Mouse (Mus musculus) liver, embryonic 14.5 days (tissue): ENCODE data around the gene Entpd3. TPM values are rescaled to one million over a fixed set of nuclear protein-coding genes. Genes with fewer than 3 reads are reported as not detected.

Experiments
- ATAC-seq: fragments of 200-750 bp; cut with Nextera tagmentation; 2 replicates; pipeline ENCODE4 v1.8.0; 2017; ENCODE audit warnings: moderate number of reproducible peaks, mild to moderate bottlenecking, moderate library complexity; ENCODE audit not compliant: insufficient read depth
- DNase-seq, 3 experiments: peaks; one replicate each; pipeline ENCODE4 v3.0.0-alpha.2; 2012 to 2013; ENCODE audit warnings: low read depth in 3 of 3, low spot score in 3 of 3
- H3K27ac ChIP-seq: fragments of 300-500 bp; sonication (generic); 2 replicates; pipeline ENCODE4 v1.5.1; 2014; ENCODE audit warnings: moderate library complexity, mild to moderate bottlenecking, control low read depth, inconsistent platforms
- H3K27me3 ChIP-seq: fragments of 300-500 bp; sonication (generic); 2 replicates; pipeline ENCODE4 v1.6.1; 2014; ENCODE audit warnings: mild to moderate bottlenecking, low read length, moderate library complexity; ENCODE audit not compliant: control insufficient read depth, insufficient read depth
- H3K36me3 ChIP-seq: fragments of 300-500 bp; sonication (generic); replicated peaks from 2 replicates; pipeline ENCODE4 v1.6.1; 2014; ENCODE audit warnings: low read depth; ENCODE audit not compliant: control insufficient read depth, insufficient read depth
- H3K4me1 ChIP-seq, 2 experiments: fragments of 200-500 bp in 1 of 2; fragments of 300-500 bp in 1 of 2; sonication (generic) in 1 of 2; replicated peaks; 2 replicates each; pipeline ENCODE4 v1.6.1; 2012 to 2014; ENCODE audit warnings: antibody characterized with exemption in 1 of 2, inconsistent platforms in 1 of 2, low read length in 1 of 2; ENCODE audit not compliant: control insufficient read depth in 2 of 2, insufficient read depth in 2 of 2
- H3K4me2 ChIP-seq: fragments of 300-500 bp; sonication (generic); 2 replicates; pipeline ENCODE4 v1.6.1; 2014; ENCODE audit warnings: low read depth, mild to moderate bottlenecking, control low read depth, moderate library complexity
- H3K4me3 ChIP-seq, 2 experiments: fragments of 200-500 bp in 1 of 2; fragments of 300-500 bp in 1 of 2; sonication (generic) in 1 of 2; 2 replicates each; pipeline ENCODE4 v1.5.1; 2012 to 2014; ENCODE audit warnings: low read depth in 2 of 2, low read length in 2 of 2, mild to moderate bottlenecking in 2 of 2, control low read depth in 1 of 2, inconsistent platforms in 1 of 2, moderate library complexity in 1 of 2; ENCODE audit not compliant: insufficient read depth in 1 of 2
- H3K9ac ChIP-seq: fragments of 300-500 bp; sonication (generic); replicated peaks from 2 replicates; pipeline ENCODE4 v1.6.1; 2014; ENCODE audit warnings: mild to moderate bottlenecking, control low read depth, moderate library complexity
- H3K9me3 ChIP-seq: fragments of 300-500 bp; sonication (generic); 2 replicates; pipeline ENCODE4 v1.6.1; 2016; ENCODE audit warnings: low read length, mixed read lengths; ENCODE audit not compliant: control insufficient read depth
- CTCF ChIP-seq: IDR thresholded peaks from 2 replicates; pipeline ENCODE4 v1.5.1; 2016; ENCODE audit warnings: antibody characterized with exemption, low read depth, control low read depth
- EP300 ChIP-seq: IDR thresholded peaks from 2 replicates; pipeline ENCODE4 v1.6.1; 2016; ENCODE audit warnings: antibody characterized with exemption, low read depth
- WGBS: fragments of 180-500 bp; shearing (Covaris S2); extraction: QIAGEN DNeasy Blood & Tissue Kit; methylation state at CpG from one replicate; pipeline ENCODE4 v1.1.7; 2014; ENCODE audit not compliant: insufficient replicate concordance; 5-methylcytosine and 5-hydroxymethylcytosine counted together
- polyA plus RNA-seq, 2 experiments: library from polyadenylated mRNA; depleted of rRNA in 1 of 2; stranded (reverse) in 1 of 2; unstranded in 1 of 2; fragments of >200 nt; fragmentation: Nextera tagmentation in 1 of 2; extraction: Ambion mirVana in 1 of 2; gene quantifications; 2 replicates each; pipeline versions ENCODE4 v1.2.1 to v1.2.3; 2012 to 2014

The Entpd3 gene
- polyA plus RNA-seq, 2 experiments = 0.01 TPM; not detected in 1

DNA sequence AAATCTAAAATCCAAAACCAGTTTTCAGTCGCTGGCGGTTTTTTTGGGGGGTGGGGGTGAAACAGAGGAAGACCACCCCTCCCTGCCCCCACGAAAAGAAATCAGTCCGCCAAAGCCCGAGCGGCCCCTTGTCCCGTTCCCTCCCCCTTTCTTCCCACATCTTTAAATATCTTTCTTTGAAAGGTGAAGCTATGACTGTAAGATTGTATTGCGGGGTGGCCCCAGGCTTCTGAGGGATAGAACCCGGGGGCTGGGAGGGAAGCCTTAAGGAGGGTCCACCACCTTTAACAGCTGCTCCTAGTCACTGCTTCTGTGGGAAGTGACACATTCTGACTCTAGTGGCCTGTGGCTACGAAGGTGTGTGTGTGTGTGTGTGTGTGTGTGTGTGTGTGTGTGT is 63.9 kb downstream of the Entpd3 start:
- WGBS = 53% methylated on average over 10 of the region's 10 CpGs
- DNase-seq = no peak
- peaks cover 4% of the 10 kb centered on the region; the same call in 1 of the 2 replicates for H3K9me3 ChIP-seq
- no peak for TF ChIP-seq EP300
- TF ChIP-seq CTCF = no peak
- no peaks in the 10 kb centered on the region for H3K27me3 ChIP-seq
- H3K4me3 ChIP-seq = no peak overlapping the region
- H3K36me3 ChIP-seq = no peaks in the 10 kb centered on the region
- H3K4me2 ChIP-seq = no peak overlapping the region
- no peak overlapping the region for H3K27ac ChIP-seq
- H3K9ac ChIP-seq = no peak overlapping the region
- 0 out of 4 replicates have a peak, but pooled peaks cover 0 to 2% of the 10 kb centered on the region in 2 experiments for H3K4me1 ChIP-seq
- no peak for ATAC-seq

DNA sequence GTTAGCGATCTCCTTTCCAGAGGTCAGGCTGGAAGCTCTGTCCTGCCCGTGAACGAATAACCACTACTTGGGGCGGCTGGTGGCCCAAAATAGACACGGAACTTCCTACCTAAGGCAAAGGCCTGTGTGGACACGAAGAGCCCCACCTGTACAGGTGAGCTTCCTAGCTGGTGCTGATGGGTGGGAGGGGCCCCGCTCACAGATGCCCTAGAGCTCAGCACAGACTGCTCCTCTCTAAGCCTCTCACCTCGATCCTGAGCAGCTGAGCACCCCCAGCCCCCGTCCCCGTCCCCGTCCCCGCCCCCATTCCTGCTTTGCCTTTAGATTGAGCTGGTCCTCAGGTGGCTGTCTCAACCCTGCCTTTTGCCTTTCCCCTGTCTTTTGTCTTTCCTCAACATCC is 64.3 kb downstream of the Entpd3 start:
- Histone ChIP-seq H3K9me3 (peaks cover 4% of the 10 kb centered on the region; the same call in 1 of the 2 replicates), H3K4me1 (0 out of 4 replicates have a peak, but pooled peaks cover 0 to 2% of the 10 kb centered on the region in 2 experiments), H3K4me3 (no peak overlapping the region), H3K36me3 (no peaks in the 10 kb centered on the region), H3K27ac (no peak overlapping the region), H3K27me3 (no peaks in the 10 kb centered on the region), H3K9ac (no peak overlapping the region), H3K4me2 (no peak overlapping the region)
- DNase-seq = no peak
- TF ChIP-seq EP300 (no peak), CTCF (no peak)
- ATAC-seq = no peak
- WGBS = 53% methylated on average over 12 of the region's 12 CpGs

GRCm38 (mm10) chr9:120611055-120611454 is 71.4 kb downstream of the Entpd3 start:
- H3K27ac ChIP-seq = no peak overlapping the region
- no peak for TF ChIP-seq EP300
- no peaks in the 10 kb centered on the region for H3K27me3 ChIP-seq
- no peak for ATAC-seq
- no peaks in the 10 kb centered on the region for H3K36me3 ChIP-seq
- no peak overlapping the region for H3K4me2 ChIP-seq
- H3K4me3 ChIP-seq = no peak overlapping the region
- DNase-seq = no peak
- no peaks in the 10 kb centered on the region for H3K4me1 ChIP-seq
- no peak overlapping the region for H3K9ac ChIP-seq
- peaks cover 4% of the 10 kb centered on the region; the same call in 1 of the 2 replicates for H3K9me3 ChIP-seq

DNA sequence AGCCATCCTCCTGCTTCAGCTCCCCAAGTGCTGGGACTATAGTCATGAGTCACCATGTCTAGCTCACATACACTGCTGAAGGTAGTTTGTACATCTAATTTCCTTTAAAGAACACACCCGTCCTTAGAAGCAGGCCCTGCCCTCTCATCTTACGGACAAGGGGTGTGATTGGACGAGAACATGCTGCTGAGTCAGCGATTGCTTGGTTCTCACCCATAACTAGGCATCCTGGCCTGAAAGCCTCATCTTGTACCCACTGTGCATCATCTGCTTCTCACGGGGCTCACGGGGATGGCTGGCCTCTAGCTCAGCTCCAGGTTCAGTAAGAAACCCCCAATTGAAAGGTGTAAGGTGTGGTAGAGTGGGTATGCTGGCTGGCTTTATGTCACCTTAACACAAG is 74.4 kb downstream of the Entpd3 start:
- no peak overlapping the region for H3K9ac ChIP-seq
- TF ChIP-seq EP300 (no peak), CTCF (no peak)
- DNase-seq (no peak), ATAC-seq (no peak)
- no peaks in the 10 kb centered on the region for H3K4me1 ChIP-seq
- no peaks in the 10 kb centered on the region for H3K27me3 ChIP-seq
- 71% methylated on average over 6 of the region's 6 CpGs for WGBS
- H3K27ac ChIP-seq = no peak overlapping the region
- H3K9me3 ChIP-seq = no peaks in the 10 kb centered on the region
- no peaks in the 10 kb centered on the region for H3K36me3 ChIP-seq
- H3K4me3 ChIP-seq = no peak overlapping the region
- H3K4me2 ChIP-seq = no peak overlapping the region

Other genes starting within 250 kb of the Entpd3 start
- 0.02 TPM in 2 replicates for gene Myrip, start 238.3 kb upstream of the Entpd3 start, polyA plus RNA-seq (2012; rRNA removed)
- 0.18 and 0.23 TPM in 2 replicates for gene Myrip, start 238.3 kb upstream of the Entpd3 start, polyA plus RNA-seq (2014; fragmentation: Nextera tagmentation; extraction: Ambion mirVana)
- 20.8 and 30.6 TPM in 2 replicates for gene Eif1b, start 47.6 kb upstream of the Entpd3 start, polyA plus RNA-seq (2012; rRNA removed)
- gene Eif1b, start 47.6 kb upstream of the Entpd3 start, polyA plus RNA-seq (2014; fragmentation: Nextera tagmentation; extraction: Ambion mirVana) = 70.0 and 71.4 TPM in 2 replicates
- 248 and 556 TPM in 2 replicates for gene Rpl14, start 31.6 kb downstream of the Entpd3 start, polyA plus RNA-seq (2012; rRNA removed)
- gene Rpl14, start 31.6 kb downstream of the Entpd3 start, polyA plus RNA-seq (2014; fragmentation: Nextera tagmentation; extraction: Ambion mirVana) = 571 and 586 TPM in 2 replicates